Mouse (Mus musculus): Measurements from ENCODE around the gene Ppp1r27. TPM values are rescaled to one million over a fixed set of nuclear protein-coding genes. Genes with fewer than 3 reads are reported as not detected.

Gene Ppp1r27
- polyA plus RNA-seq, 1 experiment from 2014 or later, result 8.5 TPM

- no peak overlapping the region for H3K9ac ChIP-seq (ENCODE audit: low read length)
- H3K27me3 ChIP-seq (ENCODE audit: control insufficient read depth, insufficient read depth, low read length), result peaks cover 49% of the 10 kb centered on the region
- H3K4me3 ChIP-seq (ENCODE audit: low read length), result no peak overlapping the region
- no peaks in the 10 kb centered on the region for H3K36me3 ChIP-seq (ENCODE audit: control insufficient read depth, insufficient read depth)
- 68% methylated on average over 9 of the region's 9 CpGs for WGBS
- ATAC-seq (replicated peaks; ENCODE audit: extremely low read depth, insufficient read depth, low FRiP score), result no peak
- H3K4me2 ChIP-seq (ENCODE audit: low read depth, low read length), result no peak overlapping the region
- peaks cover 9% of the 10 kb centered on the region for H3K4me1 ChIP-seq (ENCODE audit: control insufficient read depth, insufficient read depth, low read length)
- no peaks in the 10 kb centered on the region for H3K9me3 ChIP-seq (replicated peaks; ENCODE audit: control insufficient read depth, low read length)
- no peak overlapping the region for H3K27ac ChIP-seq (ENCODE audit: low read length)
These were observed 23.1 kb downstream of the Ppp1r27 start for GRCm38 (mm10) chr11:120527690-120528354.

- H3K4me3 ChIP-seq (ENCODE audit: low read length), result no peak overlapping the region
- ATAC-seq (replicated peaks; ENCODE audit: extremely low read depth, insufficient read depth, low FRiP score), result no peak
- H3K9ac ChIP-seq (ENCODE audit: low read length), result no peak overlapping the region
- H3K36me3 ChIP-seq (ENCODE audit: control insufficient read depth, insufficient read depth), result no peaks in the 10 kb centered on the region
- peaks cover 10% of the 10 kb centered on the region for H3K4me1 ChIP-seq (ENCODE audit: control insufficient read depth, insufficient read depth, low read length)
- H3K27ac ChIP-seq (ENCODE audit: low read length), result no peak overlapping the region
- no peak overlapping the region for H3K4me2 ChIP-seq (ENCODE audit: low read depth, low read length)
- H3K27me3 ChIP-seq (ENCODE audit: control insufficient read depth, insufficient read depth, low read length), result peaks cover 31% of the 10 kb centered on the region
- H3K9me3 ChIP-seq (replicated peaks; ENCODE audit: control insufficient read depth, low read length), result no peaks in the 10 kb centered on the region
- 65% methylated on average over 2 of the region's 2 CpGs for WGBS
These were observed 25.0 kb downstream of the Ppp1r27 start for GRCm38 (mm10) chr11:120525959-120526358.

GRCm38 (mm10) chr11:120522581-120522980, 28.4 kb downstream of the Ppp1r27 start:
- H3K4me3 ChIP-seq (ENCODE audit: low read length), result no peak overlapping the region
- no peak overlapping the region for H3K4me2 ChIP-seq (ENCODE audit: low read depth, low read length)
- WGBS, result 82% methylated on average over 8 of the region's 8 CpGs
- no peak for ATAC-seq (replicated peaks; ENCODE audit: extremely low read depth, insufficient read depth, low FRiP score)
- H3K36me3 ChIP-seq (ENCODE audit: control insufficient read depth, insufficient read depth), result no peaks in the 10 kb centered on the region
- peaks cover 3% of the 10 kb centered on the region for H3K27me3 ChIP-seq (ENCODE audit: control insufficient read depth, insufficient read depth, low read length)
- H3K27ac ChIP-seq (ENCODE audit: low read length), result no peak overlapping the region
- no peaks in the 10 kb centered on the region for H3K9me3 ChIP-seq (replicated peaks; ENCODE audit: control insufficient read depth, low read length)
- peaks cover 12% of the 10 kb centered on the region for H3K4me1 ChIP-seq (ENCODE audit: control insufficient read depth, insufficient read depth, low read length)
- H3K9ac ChIP-seq (ENCODE audit: low read length), result no peak overlapping the region

DNA sequence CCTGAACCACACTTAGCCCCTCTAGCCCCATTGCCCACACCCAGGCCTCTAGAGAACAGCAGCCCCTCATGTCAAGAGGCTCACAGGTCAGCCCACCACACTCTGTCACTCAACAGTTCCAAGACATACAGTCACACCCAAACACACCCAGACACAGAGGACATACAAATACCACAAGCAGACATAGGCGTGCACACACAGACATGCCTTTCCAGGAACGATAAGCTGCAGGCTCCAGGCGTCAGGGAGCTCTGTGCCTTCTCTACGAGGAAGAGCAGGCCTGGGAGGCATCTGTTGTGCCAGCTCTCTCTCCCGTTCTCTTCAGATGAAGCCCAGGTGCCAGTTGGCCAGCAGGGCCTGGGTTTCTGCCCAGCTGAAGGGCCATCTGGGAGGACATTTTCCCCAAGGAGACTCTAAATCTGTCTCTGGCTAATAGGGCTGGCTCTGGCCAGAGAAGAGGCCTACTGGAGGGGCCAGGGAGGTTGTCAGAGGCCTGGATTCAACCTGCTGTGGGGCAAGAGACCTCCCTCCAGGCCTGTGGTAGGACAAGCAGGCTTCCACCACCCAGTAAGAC, 29.9 kb downstream of the Ppp1r27 start:
- Histone ChIP-seq H3K9ac (ENCODE audit: low read length) (peak overlapping the region; percentile 47), H3K27ac (ENCODE audit: low read length) (peak overlapping the region; percentile 64), H3K4me1 (ENCODE audit: control insufficient read depth, insufficient read depth, low read length) (peaks cover 12% of the 10 kb centered on the region), H3K4me2 (ENCODE audit: low read depth, low read length) (no peak overlapping the region), H3K4me3 (ENCODE audit: low read length) (no peak overlapping the region), H3K27me3 (ENCODE audit: control insufficient read depth, insufficient read depth, low read length) (no peaks in the 10 kb centered on the region; the same call in 1 of the 2 replicates), H3K36me3 (ENCODE audit: control insufficient read depth, insufficient read depth) (no peaks in the 10 kb centered on the region), H3K9me3 (replicated peaks; ENCODE audit: control insufficient read depth, low read length) (no peaks in the 10 kb centered on the region)
- 0 out of 2 replicates have a peak, but pooled peaks have one; percentile 21 for ATAC-seq (replicated peaks; ENCODE audit: extremely low read depth, insufficient read depth, low FRiP score)
- WGBS, result 49% methylated on average over 5 of the region's 5 CpGs

DNA sequence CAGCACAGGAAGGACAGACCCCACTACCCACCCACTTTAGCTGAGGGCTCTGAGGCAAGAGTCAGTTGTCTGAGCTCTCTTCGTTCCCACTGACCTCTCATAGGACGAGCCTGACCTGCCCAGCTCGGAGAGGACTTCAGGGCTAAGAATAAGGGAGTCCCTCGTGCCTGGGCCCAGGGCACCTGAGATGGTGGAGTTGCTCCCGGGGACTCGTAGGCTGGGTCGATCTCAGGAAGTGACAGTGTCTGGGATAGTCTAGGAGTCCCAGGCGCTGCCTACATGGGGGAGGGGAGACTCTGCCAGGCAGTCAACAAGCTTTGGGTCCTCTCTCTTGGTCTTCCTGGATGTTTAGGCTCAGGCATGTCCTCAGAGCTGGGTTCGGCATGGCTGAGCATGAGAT, 30.4 kb downstream of the Ppp1r27 start:
- WGBS, result 58% methylated on average over 9 of the region's 9 CpGs

DNA sequence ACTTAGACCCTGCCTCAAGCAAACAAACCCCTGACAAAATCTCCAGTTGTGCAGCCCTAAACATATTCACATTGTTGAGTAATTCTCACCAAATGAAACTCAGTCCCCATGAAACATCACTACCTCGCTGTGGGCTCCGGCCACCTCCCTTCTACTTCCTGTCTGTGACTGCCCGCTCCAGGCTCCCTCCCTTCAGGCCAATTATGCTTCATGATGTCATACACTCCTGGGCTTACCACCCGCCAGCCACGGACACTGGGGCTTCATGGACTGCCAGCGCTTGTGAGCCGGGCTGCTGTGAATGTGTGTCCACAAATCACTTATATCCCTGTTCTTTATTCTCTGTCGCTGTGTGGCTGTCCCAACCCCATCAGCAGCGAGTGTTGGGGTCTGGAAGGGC, 31.2 kb downstream of the Ppp1r27 start:
- Histone ChIP-seq H3K9me3 (replicated peaks; ENCODE audit: control insufficient read depth, low read length) (no peaks in the 10 kb centered on the region), H3K9ac (ENCODE audit: low read length) (peak overlapping the region; percentile 55), H3K4me1 (ENCODE audit: control insufficient read depth, insufficient read depth, low read length) (peaks cover 12% of the 10 kb centered on the region), H3K27ac (ENCODE audit: low read length) (peak overlapping the region; percentile 63), H3K4me2 (ENCODE audit: low read depth, low read length) (peak overlapping the region; percentile 20), H3K27me3 (ENCODE audit: control insufficient read depth, insufficient read depth, low read length) (no peaks in the 10 kb centered on the region; the same call in 1 of the 2 replicates), H3K4me3 (ENCODE audit: low read length) (no peak overlapping the region), H3K36me3 (ENCODE audit: control insufficient read depth, insufficient read depth) (no peaks in the 10 kb centered on the region)
- peak; percentile 71 for ATAC-seq (replicated peaks; ENCODE audit: extremely low read depth, insufficient read depth, low FRiP score)
- WGBS, result 27% methylated on average over 9 of the region's 9 CpGs

More for the DNA sequence above, 30.4 kb downstream of the Ppp1r27 start:
- no peaks in the 10 kb centered on the region for H3K36me3 ChIP-seq (ENCODE audit: control insufficient read depth, insufficient read depth)
- no peaks in the 10 kb centered on the region for H3K9me3 ChIP-seq (replicated peaks; ENCODE audit: control insufficient read depth, low read length)
- no peaks in the 10 kb centered on the region; the same call in 1 of the 2 replicates for H3K27me3 ChIP-seq (ENCODE audit: control insufficient read depth, insufficient read depth, low read length)
- ATAC-seq (replicated peaks; ENCODE audit: extremely low read depth, insufficient read depth, low FRiP score), result no peak
- H3K4me3 ChIP-seq (ENCODE audit: low read length), result no peak overlapping the region
- no peak overlapping the region; the same call in 1 of the 2 replicates for H3K27ac ChIP-seq (ENCODE audit: low read length)
- no peak overlapping the region for H3K4me2 ChIP-seq (ENCODE audit: low read depth, low read length)
- no peak overlapping the region for H3K9ac ChIP-seq (ENCODE audit: low read length)
- H3K4me1 ChIP-seq (ENCODE audit: control insufficient read depth, insufficient read depth, low read length), result peaks cover 12% of the 10 kb centered on the region

DNA sequence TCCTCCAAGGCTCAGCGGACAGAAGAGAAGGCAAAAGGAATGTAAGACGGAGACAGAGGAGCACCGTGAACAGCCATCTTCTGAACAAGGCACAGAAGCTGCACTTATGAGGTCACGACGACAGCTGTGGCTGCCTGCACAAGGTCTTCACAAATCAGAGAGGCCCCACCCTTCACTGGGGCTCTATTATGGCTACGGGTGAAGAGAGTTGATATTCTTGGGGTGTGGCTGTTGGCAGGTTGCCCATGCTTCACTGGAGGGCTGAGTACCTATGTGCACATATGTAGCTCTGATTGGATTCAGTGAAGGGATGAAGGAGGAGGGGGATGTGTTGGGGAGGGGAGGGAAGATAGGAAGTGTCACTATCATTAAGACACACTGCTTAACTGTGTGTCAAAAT, 32.4 kb downstream of the Ppp1r27 start:
- Histone ChIP-seq H3K27ac (ENCODE audit: low read length) (peak overlapping the region; percentile 31), H3K4me1 (ENCODE audit: control insufficient read depth, insufficient read depth, low read length) (peaks cover 12% of the 10 kb centered on the region), H3K9ac (ENCODE audit: low read length) (no peak overlapping the region), H3K4me3 (ENCODE audit: low read length) (no peak overlapping the region), H3K36me3 (ENCODE audit: control insufficient read depth, insufficient read depth) (no peaks in the 10 kb centered on the region), H3K9me3 (replicated peaks; ENCODE audit: control insufficient read depth, low read length) (no peaks in the 10 kb centered on the region), H3K4me2 (ENCODE audit: low read depth, low read length) (no peak overlapping the region), H3K27me3 (ENCODE audit: control insufficient read depth, insufficient read depth, low read length) (no peaks in the 10 kb centered on the region; the same call in 1 of the 2 replicates)
- ATAC-seq (replicated peaks; ENCODE audit: extremely low read depth, insufficient read depth, low FRiP score), result no peak
- 55% methylated on average over 6 of the region's 6 CpGs for WGBS

DNA sequence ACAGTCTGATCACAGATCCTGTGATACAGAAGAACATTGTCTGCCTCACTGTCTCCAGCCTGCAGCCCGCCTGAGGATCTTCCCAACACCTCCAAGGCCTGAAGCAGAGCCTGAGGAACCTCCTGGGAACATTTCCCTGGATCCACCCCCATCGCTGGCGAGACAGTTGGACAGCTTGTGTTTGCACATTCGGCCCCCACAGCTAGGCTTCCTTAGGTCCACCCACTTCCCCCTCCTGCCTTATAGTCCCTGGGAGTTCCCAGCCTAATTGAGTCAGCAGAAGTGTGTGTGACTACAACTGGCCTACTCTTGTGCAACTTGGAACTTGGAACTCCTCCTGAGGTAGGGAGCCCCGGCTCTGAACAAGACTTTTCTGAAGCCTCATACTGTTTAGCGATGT, 32.9 kb downstream of the Ppp1r27 start:
- Histone ChIP-seq H3K9ac (ENCODE audit: low read length) (no peak overlapping the region), H3K9me3 (replicated peaks; ENCODE audit: control insufficient read depth, low read length) (no peaks in the 10 kb centered on the region), H3K27ac (ENCODE audit: low read length) (peak overlapping the region; percentile 31), H3K4me2 (ENCODE audit: low read depth, low read length) (no peak overlapping the region), H3K4me1 (ENCODE audit: control insufficient read depth, insufficient read depth, low read length) (peaks cover 12% of the 10 kb centered on the region), H3K4me3 (ENCODE audit: low read length) (no peak overlapping the region), H3K36me3 (ENCODE audit: control insufficient read depth, insufficient read depth) (no peaks in the 10 kb centered on the region), H3K27me3 (ENCODE audit: control insufficient read depth, insufficient read depth, low read length) (no peaks in the 10 kb centered on the region; the same call in 1 of the 2 replicates)
- 0 out of 2 replicates have a peak, but pooled peaks have one; percentile 38 for ATAC-seq (replicated peaks; ENCODE audit: extremely low read depth, insufficient read depth, low FRiP score)
- 56% methylated on average over 6 of the region's 6 CpGs for WGBS

- Histone ChIP-seq H3K9me3 (replicated peaks; ENCODE audit: control insufficient read depth, low read length) (no peaks in the 10 kb centered on the region), H3K27ac (ENCODE audit: low read length) (no peak overlapping the region), H3K36me3 (ENCODE audit: control insufficient read depth, insufficient read depth) (no peaks in the 10 kb centered on the region), H3K4me2 (ENCODE audit: low read depth, low read length) (no peak overlapping the region), H3K4me1 (ENCODE audit: control insufficient read depth, insufficient read depth, low read length) (peaks cover 12% of the 10 kb centered on the region), H3K27me3 (ENCODE audit: control insufficient read depth, insufficient read depth, low read length) (no peaks in the 10 kb centered on the region), H3K9ac (ENCODE audit: low read length) (no peak overlapping the region), H3K4me3 (ENCODE audit: low read length) (no peak overlapping the region)
- no peak for ATAC-seq (replicated peaks; ENCODE audit: extremely low read depth, insufficient read depth, low FRiP score)
- WGBS, result 86% methylated on average over 4 of the region's 4 CpGs
These were observed 33.8 kb downstream of the Ppp1r27 start for GRCm38 (mm10) chr11:120517147-120517546.
